Mouse (Mus musculus) lung, adult 2 months (tissue): ENCODE data around the gene Crcp.

Source experiments
- CTCF ChIP-seq: fragments of 200-500 bp; IDR thresholded peaks from 2 replicates; pipeline ENCODE4 v1.5.1; 2011; ENCODE audit warnings: mild to moderate bottlenecking, low read length, control low read depth; ENCODE audit not compliant: insufficient read depth
- POLR2A ChIP-seq: fragments of 200-500 bp; IDR thresholded peaks from 2 replicates; pipeline ENCODE4 v1.6.1; 2011; ENCODE audit warnings: low read depth, mild to moderate bottlenecking, control low read depth, low read length, borderline replicate concordance; ENCODE audit errors: extremely low read depth

DNA sequence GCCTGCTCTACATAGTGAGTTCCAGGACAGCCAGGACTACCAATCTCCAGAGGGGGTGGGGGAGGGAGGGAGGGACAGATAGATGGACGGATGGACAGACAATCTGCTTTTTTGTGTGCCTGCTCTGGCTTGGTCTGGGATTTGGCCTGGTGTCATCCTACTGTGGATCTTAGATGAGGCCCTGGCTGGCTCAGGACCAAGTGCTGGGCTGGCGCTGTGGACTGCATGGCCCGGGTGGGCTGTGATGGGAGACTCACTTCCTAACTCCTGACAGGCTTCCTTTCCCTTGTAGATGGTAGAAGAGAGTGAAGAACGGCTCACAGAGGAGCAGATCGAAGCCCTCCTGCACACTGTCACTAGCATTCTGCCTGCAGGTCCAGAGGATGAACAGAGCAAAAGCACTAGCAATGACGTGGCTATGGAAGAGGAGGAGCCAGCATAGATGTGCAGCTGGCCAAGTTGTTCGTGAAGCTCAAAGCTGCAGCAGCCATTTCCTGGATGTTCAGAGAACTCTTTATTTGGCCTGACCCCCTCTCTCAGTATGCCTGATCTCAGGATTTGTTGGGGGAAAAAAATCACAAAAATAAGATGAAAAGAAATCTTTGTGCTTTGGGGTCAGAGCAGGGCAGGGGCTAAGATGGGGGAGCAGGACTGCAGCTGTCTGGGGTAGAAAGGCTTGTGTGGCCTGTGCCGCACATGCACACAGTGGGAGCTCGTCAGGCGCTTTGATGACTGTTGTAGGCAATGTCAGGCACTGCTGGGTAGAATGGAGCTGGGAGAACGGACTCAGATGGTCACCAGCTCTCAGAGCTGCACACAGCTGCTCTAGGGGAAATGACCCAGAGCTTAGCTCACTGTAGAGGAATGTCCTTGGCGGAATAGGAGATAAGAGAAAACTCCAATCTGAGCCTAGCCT, 30.6 kb downstream of the Crcp start:
- TF ChIP-seq CTCF (no peak), POLR2A (no peak)
